Mouse (Mus musculus) right cerebral cortex, postnatal 14 days (tissue): ENCODE results near the gene Lipt1.

Experiments used
- DNase-seq: peaks from one replicate; pipeline ENCODE4 v3.0.0; 2022

Lipt1 gene

GRCm38 (mm10) chr1:37871704-37872103 is at the start of gene Lipt1:
Lipt1 (plus strand) TSS chr1:37871738.
- DNase-seq, result no peak

GRCm38 (mm10) chr1:37831681-37832080 is 39.9 kb upstream of the Lipt1 start:
- DNase-seq, result no peak

GRCm38 (mm10) chr1:37846878-37847277 is 24.7 kb upstream of the Lipt1 start:
- no peak for DNase-seq

GRCm38 (mm10) chr1:37850696-37851095 is 20.8 kb upstream of the Lipt1 start:
- no peak for DNase-seq

GRCm38 (mm10) chr1:37864511-37865400 is 6.8 kb upstream of the Lipt1 start:
- peak; percentile 100 for DNase-seq

GRCm38 (mm10) chr1:37865401-37866215 is 5.9 kb upstream of the Lipt1 start:
- DNase-seq, result no peak

- no peak for DNase-seq
Measured at GRCm38 (mm10) chr1:37866286-37866685, 5.3 kb upstream of the Lipt1 start, which contains the start of gene Tsga10. Tsga10 (minus strand) TSS chr1:37866429.

- peak; percentile 37 for DNase-seq
Measured at GRCm38 (mm10) chr1:37867056-37867455, 4.5 kb upstream of the Lipt1 start.

GRCm38 (mm10) chr1:37867684-37868322 is 3.7 kb upstream of the Lipt1 start:
- no peak for DNase-seq

- DNase-seq, result no peak
Measured at GRCm38 (mm10) chr1:37868640-37869039, 2.9 kb upstream of the Lipt1 start.

- DNase-seq, result no peak
Measured at GRCm38 (mm10) chr1:37869362-37869761, 2.2 kb upstream of the Lipt1 start.

- DNase-seq, result peak; percentile 66
Measured at GRCm38 (mm10) chr1:37872131-37873067, 861 bp downstream of the Lipt1 start.

GRCm38 (mm10) chr1:37873157-37873556 is 1.6 kb downstream of the Lipt1 start:
- no peak for DNase-seq

- no peak for DNase-seq
Measured at GRCm38 (mm10) chr1:37877736-37878460, 6.4 kb downstream of the Lipt1 start.

- no peak for DNase-seq
Measured at GRCm38 (mm10) chr1:37883411-37883810, 11.9 kb downstream of the Lipt1 start.

GRCm38 (mm10) chr1:37884451-37884850 is 12.9 kb downstream of the Lipt1 start:
- no peak for DNase-seq

- no peak for DNase-seq
Measured at GRCm38 (mm10) chr1:37889206-37889605, 17.7 kb downstream of the Lipt1 start.

- DNase-seq, result peak; percentile 90
Measured at GRCm38 (mm10) chr1:37890025-37890652, 18.6 kb downstream of the Lipt1 start, which contains the start of the genes Mitd1 and Mrpl30. Mitd1 (minus strand) TSS chr1:37890411. Mrpl30 (plus strand) TSS chr1:37890477.

GRCm38 (mm10) chr1:37891400-37891799 is 19.9 kb downstream of the Lipt1 start:
- DNase-seq, result no peak

- DNase-seq, result no peak
Measured at GRCm38 (mm10) chr1:37894606-37895005, 23.1 kb downstream of the Lipt1 start.

GRCm38 (mm10) chr1:37899816-37900215 is 28.3 kb downstream of the Lipt1 start:
- no peak for DNase-seq
